Mouse (Mus musculus): ENCODE measurements around the gene Ddx23.

Ddx23 gene

DNA sequence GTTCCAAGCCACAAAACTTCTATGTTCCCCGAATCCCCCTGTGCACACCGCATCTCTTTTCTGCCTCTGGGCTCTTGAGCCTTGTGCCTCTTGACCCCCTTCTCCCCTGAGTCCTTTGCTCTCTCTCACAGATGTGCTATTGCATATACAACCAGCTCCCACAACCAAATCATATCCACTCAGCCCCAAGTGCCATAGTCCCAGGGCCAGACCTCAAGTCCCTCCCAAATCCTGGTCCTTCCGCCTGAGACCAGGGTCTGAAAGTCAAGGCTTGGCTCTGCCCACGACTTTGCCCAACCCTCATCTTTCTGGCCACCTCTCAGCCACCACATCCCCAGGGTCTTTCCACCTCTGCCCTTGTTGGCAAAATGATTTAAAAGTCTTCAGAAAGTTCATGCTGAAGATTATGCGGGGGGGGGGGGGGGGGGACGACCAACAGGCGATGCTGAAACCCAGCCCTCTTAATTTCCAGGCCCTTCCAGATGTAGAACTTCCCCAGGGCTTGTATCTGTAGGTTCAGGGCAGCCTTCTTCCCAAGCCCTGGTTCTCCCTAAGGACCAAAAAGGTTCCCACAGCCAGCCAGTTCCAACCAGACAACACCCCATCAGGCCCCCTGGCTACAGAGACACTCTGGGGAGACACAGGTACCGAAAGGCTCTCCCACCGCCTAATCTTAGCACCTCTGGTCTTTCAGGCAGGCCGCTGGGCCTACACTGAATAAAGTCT is 54.5 kb downstream of the Ddx23 start:
- no peak for DNase-seq (ENCODE audit: low read depth, low spot score)

DNA sequence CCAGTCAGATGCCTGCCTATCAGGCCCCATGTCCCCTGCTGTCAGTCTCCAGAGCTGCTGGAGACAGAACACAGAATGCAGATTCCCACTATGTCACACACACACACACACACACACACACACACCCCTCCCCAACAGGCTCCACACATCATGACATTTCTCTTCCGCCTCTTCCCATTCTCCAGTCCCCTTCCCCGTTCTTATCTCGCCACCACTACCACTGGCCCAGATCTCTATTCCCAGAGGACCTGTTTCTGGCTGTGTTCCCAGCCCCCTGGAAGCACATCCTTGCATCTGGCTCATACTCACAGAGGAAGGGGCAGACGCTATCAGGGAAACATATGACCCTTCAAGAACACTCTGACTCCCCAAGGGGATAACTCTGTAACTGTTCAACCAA is 55.1 kb downstream of the Ddx23 start:
- no peak for DNase-seq (ENCODE audit: low read depth, low spot score)

DNA sequence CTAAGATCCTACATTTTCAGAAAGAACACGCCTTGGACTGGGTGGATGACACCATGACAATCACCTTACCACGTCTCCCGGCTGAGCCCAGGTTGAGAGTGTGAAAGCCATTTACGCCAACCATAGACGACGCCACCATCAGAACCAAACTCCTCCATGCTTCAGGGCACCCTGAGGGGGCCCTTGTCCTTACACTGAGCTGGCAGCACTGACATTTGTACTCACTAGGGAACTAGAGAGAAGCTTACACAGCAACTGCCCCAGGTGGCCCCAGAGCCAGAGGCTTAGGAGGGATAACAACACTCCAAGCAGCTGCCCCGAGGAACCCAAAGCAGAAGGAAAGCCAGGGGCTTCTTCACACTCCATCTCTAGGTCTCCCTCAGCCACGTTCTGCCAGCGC is 56.0 kb downstream of the Ddx23 start:
- no peak for DNase-seq (ENCODE audit: low read depth, low spot score)

DNA sequence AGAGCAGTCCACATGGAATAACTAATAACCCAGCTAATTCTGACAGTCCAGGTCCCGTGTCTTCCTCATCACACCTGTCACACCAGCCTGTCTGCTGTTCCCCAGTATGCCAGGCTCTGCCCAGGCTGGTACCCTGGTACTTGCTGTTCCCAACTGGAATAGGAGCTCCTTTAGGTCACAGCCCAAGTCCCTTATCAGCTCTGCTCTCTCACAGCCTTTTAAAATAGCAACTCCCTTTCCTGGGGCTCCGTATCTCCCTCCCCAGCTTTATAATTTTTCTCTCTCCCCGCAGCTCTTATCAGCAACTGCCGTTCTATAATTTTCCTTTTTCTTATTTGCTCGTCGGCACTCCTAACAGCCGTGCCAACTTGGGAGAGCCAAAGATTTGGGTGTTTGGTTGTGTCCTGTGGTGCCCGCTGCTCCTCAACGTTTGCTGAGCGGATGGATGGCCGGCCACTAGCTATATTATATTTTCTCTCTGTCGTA is 56.6 kb downstream of the Ddx23 start:
- no peak for DNase-seq (ENCODE audit: low read depth, low spot score)

DNA sequence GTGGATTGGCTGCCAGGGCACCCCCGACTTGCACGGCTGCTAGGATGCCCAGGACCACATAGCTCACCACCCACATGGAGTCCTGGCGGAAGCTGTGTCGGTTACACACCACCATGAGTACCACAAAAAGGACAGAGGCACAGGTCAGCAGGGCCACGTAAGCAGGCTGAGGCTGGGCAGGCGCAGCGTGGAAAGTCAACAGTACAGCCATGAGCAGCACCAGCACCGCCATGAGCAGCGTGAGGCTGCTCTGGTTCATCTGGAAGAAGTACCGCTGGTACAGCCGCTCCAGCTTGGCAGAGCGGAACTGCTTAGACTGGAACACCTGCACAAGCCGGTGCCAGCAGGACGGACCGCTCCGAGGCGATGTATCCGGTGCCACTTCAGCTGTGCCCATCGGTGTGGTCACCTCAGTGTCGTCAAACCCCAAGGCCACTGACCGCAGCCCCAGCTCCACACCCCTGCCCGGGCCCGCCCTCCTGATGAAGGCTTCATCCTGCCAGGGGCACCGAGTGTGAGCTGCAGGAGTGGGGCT is 58.6 kb downstream of the Ddx23 start:
- no peak for DNase-seq (ENCODE audit: low read depth, low spot score)

DNA sequence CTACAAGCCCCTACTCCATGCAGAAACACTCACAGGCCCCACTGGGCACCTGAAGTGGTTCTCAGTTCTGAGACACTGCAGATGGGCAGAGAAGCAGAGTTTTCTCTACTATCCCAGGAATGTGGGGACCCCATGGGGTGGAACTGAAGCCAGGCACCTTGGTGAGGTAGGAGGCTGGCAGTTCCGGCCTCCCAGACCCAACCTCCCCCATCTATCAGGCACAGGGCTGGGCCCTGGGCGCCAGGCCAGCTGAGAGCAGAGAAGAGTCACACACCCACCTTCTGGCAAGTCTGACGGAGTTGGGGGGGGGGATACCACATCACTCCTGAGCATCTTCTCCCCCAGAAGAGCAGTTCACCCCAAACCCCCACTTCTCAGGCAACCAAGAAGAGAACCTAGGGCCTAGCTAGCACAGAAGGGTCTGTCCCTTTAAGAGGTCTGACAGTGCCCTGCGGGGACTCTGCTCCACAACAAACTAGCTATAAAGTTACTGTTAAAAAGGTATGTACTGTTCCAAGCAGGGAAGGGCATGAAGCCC is 59.7 kb downstream of the Ddx23 start:
- DNase-seq (ENCODE audit: low read depth, low spot score), result no peak

DNA sequence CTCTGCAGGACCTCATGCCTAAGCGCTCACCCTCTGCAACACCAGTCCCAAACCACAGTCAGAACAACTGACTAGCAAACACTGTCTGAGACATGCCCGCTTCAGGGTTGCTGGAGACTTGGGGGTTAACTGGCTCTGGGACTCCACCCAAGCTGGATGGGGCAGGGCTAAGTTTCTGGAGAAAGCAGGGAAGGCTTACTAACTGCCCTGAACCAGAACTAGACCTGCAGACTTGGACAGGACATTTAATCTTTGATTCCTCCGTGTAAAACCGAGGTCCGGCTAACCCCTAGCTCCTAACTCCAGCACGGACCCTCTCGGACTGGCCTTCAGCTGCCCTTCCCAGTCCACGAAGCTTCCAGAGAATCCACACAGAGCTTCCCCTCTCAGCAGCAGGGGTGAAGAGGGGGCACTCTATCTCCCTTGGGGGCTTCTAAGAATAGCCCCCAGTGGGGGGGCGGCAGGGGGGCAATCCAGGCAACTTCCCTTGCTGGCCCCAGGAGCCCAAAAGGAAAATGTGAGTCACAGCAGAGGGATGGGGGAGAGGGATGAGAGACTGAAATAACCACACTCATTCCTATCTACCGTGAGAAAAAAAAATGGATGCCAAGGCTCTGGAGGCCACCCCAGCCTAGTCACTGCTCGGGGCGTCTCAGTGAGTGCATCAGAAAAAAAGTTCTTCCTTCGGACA is 60.4 kb downstream of the Ddx23 start:
- no peak for DNase-seq (ENCODE audit: low read depth, low spot score)

DNA sequence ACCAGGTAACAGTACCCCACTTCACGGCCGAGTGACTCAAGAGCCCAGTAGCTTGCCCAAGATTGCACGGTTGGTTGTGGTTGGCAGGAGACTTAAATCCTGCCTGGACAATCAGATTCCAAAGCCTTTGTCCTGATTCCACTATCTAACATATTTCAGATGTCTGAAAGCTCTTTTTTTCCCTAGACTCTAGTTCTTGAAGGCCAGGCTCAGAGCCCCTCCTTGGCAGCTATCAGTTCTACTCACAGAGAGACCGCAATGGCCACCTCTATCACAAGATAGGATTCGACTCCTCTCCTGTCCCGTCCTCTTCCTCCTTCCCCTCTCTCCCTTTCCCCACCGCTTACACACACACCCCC is 60.9 kb downstream of the Ddx23 start:
- DNase-seq (ENCODE audit: low read depth, low spot score), result no peak

DNA sequence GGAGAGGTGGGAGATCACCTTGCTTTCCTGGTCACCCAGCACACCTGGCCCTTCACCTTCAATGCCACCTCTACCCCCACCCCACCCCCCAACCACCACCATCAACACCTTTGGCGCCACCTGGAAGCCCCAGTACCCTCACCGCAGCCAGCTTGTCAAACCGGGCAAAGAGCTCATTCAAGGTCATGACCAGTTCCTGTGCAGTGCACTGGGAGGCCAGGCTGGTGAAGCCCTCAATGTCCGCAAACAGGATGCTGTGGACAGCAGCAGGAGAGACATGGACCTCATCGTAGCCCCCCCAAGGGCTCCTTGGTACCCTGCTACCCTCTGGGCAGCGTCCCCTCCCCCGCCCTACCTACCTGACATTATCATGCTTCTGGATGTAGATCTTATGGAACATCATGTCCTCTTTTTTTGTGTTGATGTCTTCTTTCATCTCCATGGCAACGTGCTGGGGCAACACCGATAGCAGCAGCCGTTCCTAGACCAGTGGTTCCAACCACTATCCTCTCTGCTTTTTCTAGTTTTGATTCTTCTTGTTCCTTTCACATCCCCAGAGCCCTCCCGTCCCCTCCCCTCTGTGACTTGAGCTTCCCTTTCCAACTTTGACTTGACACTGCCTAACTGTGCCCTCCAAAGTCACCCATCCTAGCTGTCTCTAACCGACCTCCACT is 62.5 kb downstream of the Ddx23 start:
- DNase-seq (ENCODE audit: low read depth, low spot score), result no peak

DNA sequence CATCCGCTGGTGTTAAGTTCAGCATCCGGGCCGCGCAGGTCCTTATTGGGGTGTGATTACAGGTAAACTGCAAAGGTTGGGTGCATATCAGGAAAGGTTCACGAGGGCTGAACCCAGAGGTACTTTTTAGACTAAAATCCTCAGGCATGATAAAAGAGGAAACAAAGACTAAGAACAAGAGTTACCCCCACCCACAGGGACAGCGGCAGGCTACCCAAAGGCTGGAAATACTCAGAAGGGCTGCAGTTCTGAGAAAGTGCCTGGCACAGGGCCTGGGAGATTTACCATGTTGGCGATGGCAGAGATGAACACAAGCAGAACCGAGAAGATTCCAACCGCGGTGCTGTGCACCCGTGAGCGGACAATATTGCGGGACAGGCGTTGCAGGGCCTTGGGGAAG is 66.1 kb downstream of the Ddx23 start:
- no peak for DNase-seq (ENCODE audit: low read depth, low spot score)

Data from brain, embryonic 18.5 days (tissue).